Mouse (Mus musculus) spleen, adult 2 months (tissue): ENCODE measurements around the gene Chrnb2. TPM values are rescaled to one million over a fixed set of nuclear protein-coding genes. Genes with fewer than 3 reads are reported as not detected.
A peak's percentile ranks its signal among the peaks of the same experiment; 100 is the strongest.

ENCODE experiments used
- DNase-seq, 2 experiments: peaks; one replicate each; pipeline versions ENCODE4 v3.0.0 to v3.0.0-alpha.2; 2012 to 2021; ENCODE audit warnings: low spot score in 2 of 2, low read depth in 1 of 2
- H3K27ac ChIP-seq: fragments of 200-500 bp; 2 replicates; pipeline ENCODE4 v1.5.1; 2012; ENCODE audit warnings: low read length, inconsistent platforms; ENCODE audit not compliant: insufficient read depth
- H3K27me3 ChIP-seq: fragments of 200-500 bp; 2 replicates; pipeline ENCODE4 v1.6.1; 2012; ENCODE audit warnings: mild to moderate bottlenecking, moderate library complexity, low read length, inconsistent platforms; ENCODE audit not compliant: control insufficient read depth, insufficient read depth
- H3K36me3 ChIP-seq: fragments of 200-500 bp; 2 replicates; pipeline ENCODE4 v1.6.1; 2012; ENCODE audit warnings: mild to moderate bottlenecking, low read length, inconsistent platforms; ENCODE audit not compliant: control insufficient read depth, insufficient read depth
- H3K4me1 ChIP-seq: fragments of 200-500 bp; 2 replicates; pipeline ENCODE4 v1.6.1; 2011; ENCODE audit warnings: inconsistent platforms; ENCODE audit not compliant: control insufficient read depth, insufficient read depth, insufficient read length
- H3K4me3 ChIP-seq: fragments of 200-500 bp; 2 replicates; pipeline ENCODE4 v1.5.1; 2011; ENCODE audit warnings: mild to moderate bottlenecking, inconsistent platforms; ENCODE audit not compliant: insufficient read depth, insufficient read length; ENCODE audit errors: extremely low read depth
- CTCF ChIP-seq: fragments of 200-500 bp; IDR thresholded peaks from 2 replicates; pipeline ENCODE4 v1.5.1; 2011; ENCODE audit warnings: mild to moderate bottlenecking, inconsistent platforms; ENCODE audit not compliant: insufficient read depth, insufficient read length, insufficient replicate concordance; ENCODE audit errors: extremely low read depth
- POLR2A ChIP-seq: fragments of 200-500 bp; IDR thresholded peaks from 2 replicates; pipeline ENCODE4 v1.6.1; 2011; ENCODE audit warnings: low read depth, low read length, inconsistent platforms
- WGBS: fragments of 180-500 bp; shearing (Covaris S2); methylation state at CpG from one replicate; pipeline ENCODE4 v1.1.7; 2018; 5-methylcytosine and 5-hydroxymethylcytosine counted together
- polyA plus RNA-seq: library from polyadenylated mRNA; depleted of rRNA; stranded (reverse); fragments of >200 nt; gene quantifications from 2 replicates; pipeline ENCODE4 v1.2.3, GENCODE M21; 2012

Chrnb2 gene
- polyA plus RNA-seq, 1 experiment: 1.4 TPM

DNA sequence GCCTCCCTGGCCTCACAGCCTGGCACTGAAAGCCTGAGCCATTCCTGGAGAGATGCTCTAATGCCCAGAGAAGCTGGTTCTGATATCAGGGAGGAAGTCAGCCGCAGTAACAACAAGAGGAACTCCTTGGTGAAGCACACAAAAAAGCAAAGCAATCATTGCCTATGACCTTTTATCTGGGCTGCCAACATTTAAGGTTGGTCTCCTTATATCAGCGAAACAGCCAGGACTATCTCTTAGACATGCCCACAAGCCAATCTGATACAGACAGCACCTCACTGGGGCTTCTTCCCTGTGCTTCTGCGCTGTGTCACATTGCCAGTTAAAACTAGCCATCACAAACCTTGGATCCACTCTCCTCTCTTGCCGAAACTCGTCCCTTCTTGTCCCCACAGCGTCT lies 25.9 kb downstream of the Chrnb2 start:
- no peaks in the 10 kb centered on the region for H3K4me1 ChIP-seq
- H3K27me3 ChIP-seq: no peaks in the 10 kb centered on the region
- TF ChIP-seq POLR2A (no peak), CTCF (no peak)
- H3K4me3 ChIP-seq: no peak overlapping the region
- peaks cover 69% of the 10 kb centered on the region for H3K36me3 ChIP-seq
- 97% methylated on average over 6 of the region's 6 CpGs for WGBS
- H3K27ac ChIP-seq: no peak overlapping the region
- DNase-seq: no peak

DNA sequence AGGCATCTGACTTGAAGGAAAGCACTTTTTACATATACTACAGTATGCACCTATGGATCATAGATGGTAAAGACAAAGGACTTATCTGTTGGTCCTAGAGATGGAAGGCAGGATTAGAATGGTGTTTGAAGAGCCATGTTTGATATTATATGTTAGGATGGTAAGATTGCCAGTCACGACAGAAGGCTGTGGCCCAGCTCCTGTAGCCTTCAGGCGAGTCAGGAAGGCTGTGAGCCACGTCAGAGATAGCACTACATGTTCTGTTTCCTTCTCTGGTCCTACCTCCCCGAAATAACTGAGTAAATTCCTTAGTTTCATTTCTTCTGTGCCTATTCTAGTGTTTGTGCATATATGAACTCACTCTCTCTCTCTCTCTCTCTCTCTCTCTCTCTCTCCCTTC lies 32.3 kb downstream of the Chrnb2 start:
- Histone ChIP-seq H3K27me3 (no peaks in the 10 kb centered on the region), H3K27ac (no peak overlapping the region), H3K4me3 (no peak overlapping the region), H3K36me3 (peaks cover 18% of the 10 kb centered on the region), H3K4me1 (peaks cover 15% of the 10 kb centered on the region; the same call in 1 of the 2 replicates)
- DNase-seq: no peak
- 38% methylated on average over 4 of the region's 4 CpGs for WGBS
- TF ChIP-seq CTCF (no peak), POLR2A (no peak)

DNA sequence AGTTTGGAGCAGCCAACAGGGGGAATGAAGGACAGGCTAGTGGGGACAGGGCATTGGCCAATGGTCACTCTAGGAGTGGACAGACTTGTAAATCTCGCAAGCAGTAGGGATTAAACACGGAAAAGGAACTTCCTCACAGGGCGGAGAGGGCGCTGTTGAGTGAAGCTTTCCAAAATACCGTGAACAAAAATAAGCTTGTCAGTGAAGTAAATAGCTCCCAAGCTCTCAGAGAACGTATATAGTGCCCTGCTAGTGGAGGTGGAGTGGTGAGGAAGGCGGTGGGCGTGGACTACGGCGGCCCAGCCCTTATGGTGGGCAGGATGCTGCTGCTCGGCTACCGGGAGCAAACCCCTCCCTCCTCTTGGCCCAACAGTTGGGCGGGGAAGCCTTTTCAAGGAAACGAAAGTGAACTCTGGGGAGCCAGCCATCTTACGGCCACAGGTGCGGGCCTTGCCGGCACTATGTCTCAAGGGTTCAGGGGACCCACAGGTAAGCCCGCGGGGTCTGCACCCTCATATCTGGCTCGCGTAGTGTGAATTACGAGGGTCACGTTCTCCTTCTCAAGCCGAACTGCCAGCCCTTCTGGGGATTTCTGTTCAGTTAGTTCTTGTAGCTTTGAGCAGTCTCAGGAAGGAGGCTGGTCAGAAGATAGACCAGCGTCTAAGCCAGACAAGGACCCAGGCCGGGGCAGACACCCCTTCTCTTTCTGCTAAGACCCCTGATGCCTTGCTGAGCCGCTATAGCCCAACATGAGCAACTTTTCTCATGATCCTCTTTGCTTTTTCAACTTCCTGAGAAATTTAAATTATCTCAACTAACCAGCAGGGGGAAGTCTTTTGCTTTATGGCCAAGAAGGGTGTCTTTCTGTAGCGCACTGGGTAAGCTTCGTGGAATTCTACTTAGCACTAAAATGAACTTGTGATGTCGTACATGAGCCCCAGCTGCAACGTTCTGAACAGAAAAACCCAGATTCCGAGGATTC lies 33.8 kb downstream of the Chrnb2 start:
- TF ChIP-seq POLR2A (peak; percentile 80; the same call in 1 of the 2 replicates), CTCF (no peak)
- H3K36me3 ChIP-seq: peaks cover 6% of the 10 kb centered on the region; the same call in 1 of the 2 replicates
- H3K27me3 ChIP-seq: no peaks in the 10 kb centered on the region
- H3K4me3 ChIP-seq: peak overlapping the region; percentile 78
- H3K27ac ChIP-seq: peak overlapping the region; percentile 91
- H3K4me1 ChIP-seq: peaks cover 15% of the 10 kb centered on the region; the same call in 1 of the 2 replicates
- DNase-seq: peak; percentile 92
- WGBS: under 1% methylated on average over 32 of the region's 32 CpGs

DNA sequence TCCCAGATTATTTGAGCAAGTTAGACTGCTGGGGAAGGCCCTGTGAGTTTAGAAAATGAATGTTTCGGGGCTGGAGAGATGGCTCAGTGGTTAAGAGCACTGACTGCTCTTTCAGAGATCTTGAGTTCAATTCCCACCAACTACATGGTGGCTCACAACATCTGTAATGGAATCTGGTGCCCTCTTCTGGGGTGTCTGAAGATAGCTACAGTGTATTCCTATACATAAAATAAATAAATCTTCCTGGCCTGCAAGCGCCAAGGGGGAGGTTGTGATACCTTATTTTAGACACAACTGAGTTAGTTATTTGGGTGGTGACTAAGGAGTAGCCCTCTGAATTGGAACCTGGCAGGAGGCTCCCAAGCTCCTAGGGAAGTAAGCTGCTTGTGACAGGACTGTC lies 35.6 kb downstream of the Chrnb2 start:
- no peak overlapping the region for H3K27ac ChIP-seq

DNA sequence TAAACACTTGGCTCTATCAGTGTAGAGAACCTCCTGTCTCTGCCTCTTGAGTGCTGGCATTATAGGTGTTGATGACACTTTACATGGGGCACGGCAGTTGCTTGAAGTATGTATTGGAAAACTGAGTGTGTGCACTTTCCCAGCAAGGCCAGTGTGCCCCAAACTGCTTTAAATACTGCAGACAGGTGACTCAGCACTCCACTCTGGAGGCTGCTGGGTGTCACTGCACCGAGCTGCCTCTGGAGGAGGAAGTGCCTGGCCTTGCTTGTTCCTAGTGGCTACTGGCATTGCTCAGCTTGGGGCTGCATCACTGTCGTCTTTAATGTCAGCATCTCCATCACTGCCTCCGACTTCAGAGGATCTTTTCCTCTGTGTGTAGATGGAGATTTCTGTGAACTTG lies 37.4 kb downstream of the Chrnb2 start:
- H3K4me3 ChIP-seq: no peak overlapping the region
- H3K4me1 ChIP-seq: peaks cover 10% of the 10 kb centered on the region; the same call in 1 of the 2 replicates
- TF ChIP-seq POLR2A (no peak), CTCF (peak; percentile 72; the same call in 1 of the 2 replicates)
- WGBS: 3% methylated on average over 4 of the region's 4 CpGs
- no peaks in the 10 kb centered on the region for H3K27me3 ChIP-seq
- H3K27ac ChIP-seq: no peak overlapping the region
- peak; percentile 41 to 68 for DNase-seq
- no peaks in the 10 kb centered on the region for H3K36me3 ChIP-seq

More for the DNA sequence above, 35.6 kb downstream of the Chrnb2 start:
- H3K4me1 ChIP-seq: peaks cover 15% of the 10 kb centered on the region; the same call in 1 of the 2 replicates
- TF ChIP-seq CTCF: no peak
- no peak for TF ChIP-seq POLR2A
- 76% methylated on average over 2 of the region's 2 CpGs for WGBS
- H3K36me3 ChIP-seq: peaks cover 3% of the 10 kb centered on the region; the same call in 1 of the 2 replicates
- no peak for DNase-seq
- no peaks in the 10 kb centered on the region for H3K27me3 ChIP-seq
- no peak overlapping the region for H3K4me3 ChIP-seq

DNA sequence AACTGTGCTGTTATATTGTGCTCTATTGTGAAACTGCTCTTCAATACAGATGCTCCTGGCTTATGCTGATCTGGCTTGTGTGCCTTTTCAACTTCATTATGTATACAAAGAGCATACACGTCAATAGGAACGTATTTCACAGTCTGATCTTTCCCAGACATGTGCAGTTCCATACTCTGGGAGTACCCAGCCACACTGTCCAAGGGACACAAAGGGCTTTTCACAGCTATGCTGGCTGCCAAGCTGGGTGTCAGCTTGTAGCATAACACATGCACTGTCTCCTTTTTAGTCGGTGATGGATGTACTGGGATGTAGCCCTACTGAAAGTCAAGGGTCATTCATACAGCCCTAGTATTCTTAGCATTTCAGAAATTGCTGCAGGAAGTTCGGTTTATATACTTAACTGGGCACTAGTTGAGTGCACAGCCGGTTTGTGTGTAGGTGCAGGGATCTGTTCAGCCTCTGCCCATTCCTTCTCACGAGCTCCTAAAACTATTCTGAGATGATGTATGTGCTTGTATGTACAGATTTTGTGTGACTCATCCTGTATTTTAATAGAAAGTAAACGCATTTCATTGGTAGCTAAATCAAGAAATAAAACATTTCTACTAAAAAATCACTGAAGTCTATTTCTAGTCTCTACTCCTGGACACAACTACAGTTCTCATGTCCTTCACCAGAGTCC lies 40.9 kb downstream of the Chrnb2 start:
- H3K4me3 ChIP-seq: no peak overlapping the region
- TF ChIP-seq CTCF (no peak), POLR2A (no peak)
- DNase-seq: no peak
- no peaks in the 10 kb centered on the region for H3K4me1 ChIP-seq
- no peaks in the 10 kb centered on the region for H3K36me3 ChIP-seq
- H3K27ac ChIP-seq: no peak overlapping the region
- no peaks in the 10 kb centered on the region for H3K27me3 ChIP-seq
- 84% methylated on average over 7 of the region's 7 CpGs for WGBS
